In genomic region chr11:76242901-76243810, GRCm38 (mm10) we compare ENCODE assay signal across 8 mouse cellular contexts. TPM values are rescaled to one million over a fixed set of nuclear protein-coding genes. Genes with fewer than 3 reads are reported as not detected.
DNase-seq lines count a peak whose midpoint lies in the region; ATAC-seq and TF ChIP-seq lines count a peak whose summit lies in the region.

Mrm3 (plus strand) TSS chr11:76243715.
Glod4 (minus strand) TSS chr11:76243725.

- H3K4me1 ChIP-seq in bone marrow macrophage, adult 2 months (ENCODE audit: control insufficient read depth, insufficient read depth, low read length): peaks cover 3% of the 10 kb centered on the region
- peaks cover 2% of the 10 kb centered on the region; the same call in 1 of the 2 replicates for H3K4me1 ChIP-seq in embryonic fibroblast, embryonic 13.5 days (ENCODE audit: control insufficient read depth, insufficient read depth, low read length)
- peaks cover 9% of the 10 kb centered on the region for H3K4me1 ChIP-seq in heart, embryonic 11.5 days (ENCODE audit: control insufficient read depth, insufficient read depth, low read length)
- H3K4me1 ChIP-seq in kidney, embryonic 16.5 days (ENCODE audit: insufficient read depth, low read length): peaks cover 18% of the 10 kb centered on the region
- peaks cover 7% of the 10 kb centered on the region for H3K4me1 ChIP-seq in liver, adult 2 months (ENCODE audit: control insufficient read depth, insufficient read depth, low read length)

- DNase-seq in A20 (ENCODE audit: low read depth, low spot score): peak; percentile 93
- peak; percentile 66 for DNase-seq in liver, adult 2 months (ENCODE audit: extremely low read depth, low read depth, low spot score)
- DNase-seq in splenic B cell, adult 2 months (ENCODE audit: low read depth, low spot score): peak; percentile 84

- H3K9ac ChIP-seq in heart, embryonic 11.5 days (ENCODE audit: low read depth, low read length): peak within 1 kb of the TSS; percentile 84
- H3K9ac ChIP-seq in kidney, embryonic 16.5 days (replicated peaks; ENCODE audit: low read length): peak within 1 kb of the TSS; percentile 82
- peak within 1 kb of the TSS; percentile 82 for H3K9ac ChIP-seq in liver, adult 2 months (ENCODE audit: low read depth, low read length)

- no peak for TF ChIP-seq CTCF in bone marrow macrophage, adult 2 months (IDR thresholded peaks at IDR 0.05; ENCODE audit: low read depth, low read length)
- TF ChIP-seq CTCF in embryonic fibroblast, embryonic 13.5 days (IDR thresholded peaks at IDR 0.05; ENCODE audit: borderline replicate concordance, insufficient read depth, low read length): no peak
- TF ChIP-seq CTCF in liver, adult 2 months (IDR thresholded peaks at IDR 0.05; ENCODE audit: low read depth, low read length): no peak

- peak within 1 kb of the TSS; percentile 85 for H3K4me3 ChIP-seq in bone marrow macrophage, adult 2 months (ENCODE audit: insufficient read depth, low read length)
- peak within 1 kb of the TSS; percentile 95 for H3K4me3 ChIP-seq in embryonic fibroblast, embryonic 13.5 days (ENCODE audit: insufficient read depth, low read length)
- peak within 1 kb of the TSS; percentile 68 for H3K4me3 ChIP-seq in heart, embryonic 11.5 days (ENCODE audit: low read depth, low read length)
- peak within 1 kb of the TSS; percentile 73 for H3K4me3 ChIP-seq in kidney, embryonic 16.5 days (ENCODE audit: low read length)
- H3K4me3 ChIP-seq in liver, adult 2 months (ENCODE audit: insufficient read depth, low read depth, low read length): peak within 1 kb of the TSS; percentile 92
- peak within 1 kb of the TSS; percentile 85 for H3K4me3 ChIP-seq in myocyte

- under 1% methylated on average over 61 of the region's 61 CpGs for WGBS in heart, embryonic 11.5 days (ENCODE audit: insufficient replicate concordance)
- WGBS in kidney, embryonic 16.5 days: under 1% methylated on average over 61 of the region's 61 CpGs
- under 1% methylated on average over 61 of the region's 61 CpGs for WGBS in liver, adult 2 months

- H3K9me3 ChIP-seq in heart, embryonic 11.5 days (replicated peaks; ENCODE audit: control insufficient read depth, low read length): no peaks in the 10 kb centered on the region
- no peaks in the 10 kb centered on the region for H3K9me3 ChIP-seq in kidney, embryonic 16.5 days (ENCODE audit: low read length)

- H3K79me2 ChIP-seq in liver, adult 2 months (ENCODE audit: control insufficient read depth, insufficient read depth, low read length): peaks cover 7% of the 10 kb centered on the region; the same call in 1 of the 2 replicates
- H3K79me2 ChIP-seq in myocyte (ENCODE audit: control insufficient read depth, insufficient read depth): peaks cover 32% of the 10 kb centered on the region

- peak; percentile 76 for ATAC-seq in heart, embryonic 11.5 days (replicated peaks; ENCODE audit: insufficient number of reproducible peaks, low FRiP score, low TSS enrichment)
- ATAC-seq in kidney, embryonic 16.5 days (ENCODE audit: low FRiP score, low TSS enrichment): peak; percentile 88

- peak within 1 kb of the TSS; percentile 68 for H3ac ChIP-seq in myocyte (ENCODE audit: control insufficient read depth, insufficient read length)

- no peaks in the 10 kb centered on the region for H3K27me3 ChIP-seq in heart, embryonic 11.5 days (ENCODE audit: control insufficient read depth, insufficient read depth, low read length)
- no peaks in the 10 kb centered on the region for H3K27me3 ChIP-seq in kidney, embryonic 16.5 days (ENCODE audit: insufficient read depth, low read length)
- H3K27me3 ChIP-seq in liver, adult 2 months (ENCODE audit: control insufficient read depth, insufficient read depth, low read length): no peaks in the 10 kb centered on the region
- H3K27me3 ChIP-seq in myocyte (ENCODE audit: control insufficient read depth, insufficient read depth, insufficient read length): no peaks in the 10 kb centered on the region
- H3K27me3 ChIP-seq in splenic B cell, adult 2 months (ENCODE audit: control insufficient read depth, insufficient read depth, low read length, poor library complexity, severe bottlenecking): no peaks in the 10 kb centered on the region

- no peak within 1 kb of the TSS for H3K27ac ChIP-seq in bone marrow macrophage, adult 2 months (ENCODE audit: insufficient read depth, low read depth, low read length)
- no peak within 1 kb of the TSS for H3K27ac ChIP-seq in embryonic fibroblast, embryonic 13.5 days (ENCODE audit: insufficient read depth, low read length)
- H3K27ac ChIP-seq in heart, embryonic 11.5 days (ENCODE audit: low read depth, low read length): peak within 1 kb of the TSS; percentile 63
- peak within 1 kb of the TSS; percentile 35; the same call in 1 of the 2 replicates for H3K27ac ChIP-seq in kidney, embryonic 16.5 days (ENCODE audit: low read length)
- no peak within 1 kb of the TSS; the same call in 1 of the 2 replicates for H3K27ac ChIP-seq in liver, adult 2 months (replicated peaks; ENCODE audit: insufficient read depth, low read depth, low read length)

- peak within 1 kb of the TSS; percentile 94 for H3K4me2 ChIP-seq in heart, embryonic 11.5 days
- H3K4me2 ChIP-seq in kidney, embryonic 16.5 days (replicated peaks; ENCODE audit: low read depth, low read length): peak within 1 kb of the TSS; percentile 77
- H3K4me2 ChIP-seq in myocyte (ENCODE audit: low read depth): peak within 1 kb of the TSS; percentile 99

- H3K36me3 ChIP-seq in heart, embryonic 11.5 days (ENCODE audit: control insufficient read depth, insufficient read depth, low read length): peaks cover 2% of the 10 kb centered on the region; the same call in 1 of the 2 replicates
- peaks cover 15% of the 10 kb centered on the region; the same call in 1 of the 2 replicates for H3K36me3 ChIP-seq in kidney, embryonic 16.5 days (ENCODE audit: insufficient read depth, low read length)
- peaks cover 11% of the 10 kb centered on the region for H3K36me3 ChIP-seq in liver, adult 2 months (ENCODE audit: control insufficient read depth, insufficient read depth, low read length)
- peaks cover 12% of the 10 kb centered on the region for H3K36me3 ChIP-seq in myocyte (ENCODE audit: control insufficient read depth, insufficient read depth)
- H3K36me3 ChIP-seq in splenic B cell, adult 2 months (ENCODE audit: control insufficient read depth, insufficient read depth, low read length, poor library complexity, severe bottlenecking): no peaks in the 10 kb centered on the region

- no peak; the same call in 1 of the 2 replicates for TF ChIP-seq POLR2A in bone marrow macrophage, adult 2 months (IDR thresholded peaks at IDR 0.05; ENCODE audit: borderline replicate concordance, low read depth, low read length)
- peak; percentile 89 for TF ChIP-seq POLR2A in embryonic fibroblast, embryonic 13.5 days (IDR thresholded peaks at IDR 0.05; ENCODE audit: low read depth, low read length)
- TF ChIP-seq POLR2A in liver, adult 2 months (IDR thresholded peaks at IDR 0.05; ENCODE audit: extremely low read depth, insufficient read depth, low read length): 0 out of 2 replicates have a peak, but pooled peaks have one; percentile 48
- peak; percentile 91 for TF ChIP-seq POLR2A in myocyte (IDR thresholded peaks at IDR 0.05; ENCODE audit: insufficient read length, low read depth)

TF ChIP-seq in myocyte, 11 proteins besides CTCF, POLR2A, EP300 and RAD21:
- no peak for TF ChIP-seq USF1 (IDR thresholded peaks at IDR 0.05; ENCODE audit: low read depth)
- peak; percentile 97 for TF ChIP-seq POLR2AphosphoS2 (IDR thresholded peaks at IDR 0.05; ENCODE audit: insufficient read length, low read depth)
- TF ChIP-seq SRF (IDR thresholded peaks at IDR 0.05; ENCODE audit: control insufficient read depth, insufficient read length, low read depth): peak; percentile 90
- TF ChIP-seq TCF12 (IDR thresholded peaks at IDR 0.05; ENCODE audit: insufficient read depth, poor library complexity, severe bottlenecking): no peak
- no peak for TF ChIP-seq CEBPB (IDR thresholded peaks at IDR 0.05; ENCODE audit: insufficient read depth, poor library complexity, severe bottlenecking)
- TF ChIP-seq REST (IDR thresholded peaks at IDR 0.05; ENCODE audit: insufficient read depth, insufficient read length): no peak
- TF ChIP-seq MYOD1 (IDR thresholded peaks at IDR 0.05; ENCODE audit: control insufficient read depth in 1 of 3, insufficient read length in 2 of 3, low read depth in 2 of 3): no peak
- no peak for TF ChIP-seq MAX (IDR thresholded peaks at IDR 0.05; ENCODE audit: low read depth)
- TF ChIP-seq TCF3 (IDR thresholded peaks at IDR 0.05; ENCODE audit: insufficient read length, low read depth): no peak
- TF ChIP-seq MYOG (IDR thresholded peaks at IDR 0.05; ENCODE audit: control insufficient read depth in 1 of 3, insufficient read depth in 1 of 3, insufficient read length in 2 of 3, low read depth in 2 of 3): no peak
- peak; percentile 25 for TF ChIP-seq E2F4 (IDR thresholded peaks at IDR 0.05; ENCODE audit: insufficient read depth)

RNA-seq across cellular contexts. Expression of gene Mrm3, which starts in this region (rescaled TPM):
- polyA plus RNA-seq in bone marrow macrophage, adult 2 months (2012; ENCODE audit: insufficient read depth, insufficient read length, missing spikeins): 3.2 and 3.4 TPM in 2 replicates
- polyA plus RNA-seq in embryonic fibroblast, embryonic 13.5 days (2011; ENCODE audit: insufficient read length, low read depth, missing spikeins): 6.1 and 8.6 TPM in 2 replicates
- 21.1 and 21.6 TPM in 2 replicates for polyA plus RNA-seq in heart, embryonic 11.5 days (2014; fragmentation: Nextera tagmentation; extraction: Ambion mirVana)
- 28.7 and 29.1 TPM in 2 replicates for polyA plus RNA-seq in kidney, embryonic 16.5 days (2015; fragmentation: Nextera tagmentation; extraction: Ambion mirVana)
- 7.9 and 10.1 TPM in 2 replicates for total RNA-seq in liver, adult 2 months (2014; rRNA removed)
- polyA plus RNA-seq in liver, adult 2 months (2012; rRNA removed): 7.1 and 7.8 TPM in 2 replicates
- polyA plus RNA-seq in myocyte (2012; fragmentation: generic; extraction: Trizol): 17.8 TPM

RNA-seq across cellular contexts. Expression of gene Glod4, which starts in this region (rescaled TPM):
- 40.0 and 53.4 TPM in 2 replicates for polyA plus RNA-seq in bone marrow macrophage, adult 2 months (2012; ENCODE audit: insufficient read depth, insufficient read length, missing spikeins)
- polyA plus RNA-seq in embryonic fibroblast, embryonic 13.5 days (2011; ENCODE audit: insufficient read length, low read depth, missing spikeins): 73.5 and 84.4 TPM in 2 replicates
- 128 TPM in 2 replicates for polyA plus RNA-seq in heart, embryonic 11.5 days (2014; fragmentation: Nextera tagmentation; extraction: Ambion mirVana)
- polyA plus RNA-seq in kidney, embryonic 16.5 days (2015; fragmentation: Nextera tagmentation; extraction: Ambion mirVana): 136 and 142 TPM in 2 replicates
- total RNA-seq in liver, adult 2 months (2014; rRNA removed): 45.0 and 56.1 TPM in 2 replicates
- 9.3 and 9.8 TPM in 2 replicates for polyA plus RNA-seq in liver, adult 2 months (2012; rRNA removed)
- 55.2 TPM for polyA plus RNA-seq in myocyte (2012; fragmentation: generic; extraction: Trizol)

Comparison
In these comparisons a context has a peak if more than half of its experiments do, and no peak if none do; other contexts are left out.
1. H3K27ac ChIP-seq: peak in heart, embryonic 11.5 days (single experiment) and kidney, embryonic 16.5 days (single experiment); none in bone marrow macrophage, adult 2 months (single experiment), embryonic fibroblast, embryonic 13.5 days (single experiment) and liver, adult 2 months (single experiment).
2. Peak in every context shown above with its lines, with median percentiles within 50 percentile points of each other: DNase-seq, H3K4me3 ChIP-seq, H3K4me2 ChIP-seq and H3K9ac ChIP-seq.